Mouse (Mus musculus) layer of hippocampus, adult 9-10 months (tissue): Measurements from ENCODE around the gene Itpr2.

ENCODE experiments used
- DNase-seq: peaks from one replicate; pipeline ENCODE4 v3.0.0; 2022; ENCODE audit warnings: low spot score

Itpr2 gene

DNA sequence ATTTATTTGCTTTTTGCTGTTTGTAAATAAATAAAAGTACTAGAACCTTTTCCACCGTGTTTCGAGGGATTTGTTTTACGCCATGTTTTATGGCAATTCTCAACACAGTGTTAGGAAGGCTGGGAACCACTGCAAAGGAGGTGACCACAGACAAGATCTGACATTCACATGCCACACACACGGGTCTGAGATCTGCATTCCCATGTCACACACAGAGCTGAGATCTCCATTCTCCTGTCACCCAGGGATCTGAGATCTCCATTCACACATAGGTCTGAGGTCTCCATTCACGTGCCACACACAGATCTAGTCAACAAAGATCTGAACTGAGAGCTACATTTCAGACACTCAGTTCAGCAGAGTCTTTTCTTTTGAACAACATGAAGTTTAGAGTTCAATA lies 282.0 kb downstream of the Itpr2 start:
- DNase-seq: no peak

DNA sequence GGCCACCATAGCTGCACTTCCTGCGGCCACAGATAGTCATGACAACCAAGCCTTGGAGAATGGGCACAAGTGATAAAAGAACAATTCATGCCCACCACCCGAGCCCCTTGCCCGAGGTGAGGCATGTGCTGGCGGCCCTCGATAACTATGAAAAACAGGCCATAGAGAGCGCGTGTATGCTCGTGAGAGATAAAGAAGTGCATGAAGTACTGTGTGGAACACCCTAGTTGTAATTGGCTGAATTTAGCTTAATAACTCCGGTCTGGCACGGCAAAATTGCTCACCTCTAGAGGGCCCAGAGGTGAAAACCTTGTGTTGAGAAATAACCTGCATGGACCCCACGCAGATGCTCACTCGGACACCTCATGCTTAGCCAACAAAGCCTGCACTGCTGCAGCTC lies 282.5 kb downstream of the Itpr2 start:
- DNase-seq: no peak

DNA sequence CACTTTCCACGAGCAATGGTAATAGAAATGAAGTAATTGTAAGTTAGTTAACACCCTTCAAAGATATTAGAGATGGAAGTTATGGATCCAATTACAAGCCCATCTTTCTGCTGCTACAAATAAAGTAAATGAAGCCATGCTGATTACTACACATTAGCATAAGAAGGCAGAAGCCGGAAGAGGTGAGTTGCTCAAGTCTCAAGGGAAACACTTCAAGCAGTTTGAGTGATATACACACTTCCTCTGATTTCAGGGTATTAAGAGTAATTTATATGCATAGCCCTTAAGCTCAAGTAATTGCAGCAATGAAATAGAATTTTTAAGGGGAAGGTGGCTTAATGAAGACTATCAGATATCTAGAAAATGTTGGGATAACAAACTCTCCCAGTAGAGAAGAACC lies 286.7 kb downstream of the Itpr2 start:
- DNase-seq: no peak

DNA sequence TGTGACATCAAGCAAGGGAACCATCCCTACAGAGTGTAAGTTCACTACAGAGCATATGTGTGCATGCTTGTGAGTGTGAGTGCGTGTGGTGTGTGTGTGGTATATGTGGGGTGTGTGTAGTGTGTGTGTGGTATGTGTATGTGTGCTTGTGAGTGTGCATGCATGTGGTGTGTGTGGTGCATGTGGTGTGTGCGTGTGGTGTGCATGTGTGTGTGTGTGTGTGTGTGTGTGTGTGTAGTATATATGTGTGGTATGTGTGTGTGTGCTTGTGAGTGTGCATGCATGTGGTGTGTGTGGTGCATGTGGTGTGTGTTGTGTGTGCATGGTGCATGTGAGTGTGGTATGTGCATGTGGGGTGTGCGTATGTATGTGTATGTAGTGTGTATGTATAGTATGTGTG lies 289.7 kb downstream of the Itpr2 start:
- no peak for DNase-seq

DNA sequence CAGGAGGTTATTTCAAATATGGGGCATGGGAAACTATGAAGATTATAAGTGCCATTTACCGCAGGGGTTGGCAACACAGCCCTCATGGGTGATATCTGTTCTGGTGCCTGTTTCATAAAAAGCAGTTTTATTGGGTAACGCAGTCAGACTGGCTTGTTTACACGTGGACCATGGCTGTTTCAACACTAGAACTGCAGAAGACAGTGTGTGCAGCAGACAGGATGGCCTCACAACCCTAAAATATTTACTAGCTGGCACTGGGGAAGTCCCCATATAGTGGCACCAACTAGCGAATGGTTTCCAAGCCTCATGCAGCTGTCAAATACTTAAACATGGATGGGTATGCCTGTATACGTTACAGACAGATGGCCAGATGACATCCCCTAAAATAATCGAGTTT lies 290.8 kb downstream of the Itpr2 start:
- no peak for DNase-seq

DNA sequence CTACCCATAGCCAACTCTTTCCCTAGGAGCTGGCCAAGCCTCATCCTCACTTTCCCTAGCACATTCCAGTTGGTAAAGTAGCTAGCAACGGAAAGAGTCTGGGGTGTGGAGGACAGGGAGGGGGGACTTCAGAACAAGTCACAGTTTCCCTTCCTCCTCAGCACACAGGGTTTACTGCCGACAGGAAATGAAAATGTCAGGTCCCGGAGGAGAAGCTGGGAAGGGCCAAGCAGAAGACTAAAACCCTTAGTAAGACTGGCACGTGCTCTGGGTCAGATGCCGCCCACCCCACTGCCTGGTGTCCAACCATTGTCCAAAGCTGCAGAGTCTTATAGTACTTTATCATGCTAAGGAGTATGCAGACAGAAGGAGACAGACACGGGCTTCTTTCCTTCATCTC lies 293.0 kb downstream of the Itpr2 start:
- no peak for DNase-seq

DNA sequence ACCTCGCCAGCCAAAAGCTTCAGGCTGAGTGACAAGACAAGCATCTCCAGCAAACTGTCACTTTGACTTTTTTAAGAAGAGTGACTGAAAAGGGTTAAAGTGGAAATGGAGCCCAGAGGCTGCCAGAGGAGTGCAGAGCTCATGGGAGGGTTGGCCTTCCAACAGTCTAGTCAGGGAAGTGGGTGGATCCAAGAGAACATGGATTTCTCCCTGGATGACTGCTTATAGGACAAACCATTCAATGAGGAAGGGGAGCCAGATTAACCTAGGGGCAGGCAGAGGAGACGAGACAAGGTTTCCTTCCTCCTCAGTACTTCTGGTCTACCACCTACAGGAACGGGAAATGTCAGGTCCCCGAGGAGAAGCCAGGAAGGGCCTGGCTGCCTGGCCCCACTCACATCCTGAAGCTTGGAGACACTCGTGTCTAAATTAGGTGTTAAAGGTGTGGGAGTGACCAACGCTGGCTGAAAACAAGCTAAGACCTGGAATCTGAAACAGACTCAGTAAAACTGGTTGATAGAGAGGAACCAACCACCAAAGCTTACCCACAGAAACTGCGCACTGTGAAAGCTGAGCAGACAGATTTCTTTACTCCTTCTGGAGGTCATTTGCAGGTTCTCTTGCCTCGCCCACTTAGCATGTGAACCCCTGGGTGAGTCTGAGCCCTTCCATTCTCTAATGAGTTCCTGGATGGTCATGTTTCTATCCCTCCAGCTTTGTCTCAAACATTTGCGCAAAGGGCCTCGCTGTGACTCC lies 294.6 kb downstream of the Itpr2 start:
- no peak for DNase-seq

DNA sequence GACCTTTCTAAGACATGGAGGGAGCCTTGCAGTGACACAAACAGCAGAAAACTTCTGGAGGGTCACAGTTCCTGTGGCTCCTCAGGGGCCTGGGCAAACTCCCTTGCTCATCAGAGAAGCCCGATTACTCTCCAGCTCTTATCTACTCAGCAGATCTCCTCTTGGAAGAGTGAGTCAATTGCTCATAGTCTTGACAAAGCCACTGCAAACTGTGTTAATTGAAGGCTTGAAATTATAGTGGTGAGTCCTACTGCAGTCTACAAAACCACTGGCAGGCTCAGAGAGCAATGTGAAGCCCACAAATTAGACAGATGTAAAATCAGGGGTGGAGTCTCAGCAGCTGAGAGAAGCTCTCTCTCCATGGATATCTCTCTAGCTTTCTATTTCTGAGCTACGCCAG lies 296.9 kb downstream of the Itpr2 start:
- no peak for DNase-seq

DNA sequence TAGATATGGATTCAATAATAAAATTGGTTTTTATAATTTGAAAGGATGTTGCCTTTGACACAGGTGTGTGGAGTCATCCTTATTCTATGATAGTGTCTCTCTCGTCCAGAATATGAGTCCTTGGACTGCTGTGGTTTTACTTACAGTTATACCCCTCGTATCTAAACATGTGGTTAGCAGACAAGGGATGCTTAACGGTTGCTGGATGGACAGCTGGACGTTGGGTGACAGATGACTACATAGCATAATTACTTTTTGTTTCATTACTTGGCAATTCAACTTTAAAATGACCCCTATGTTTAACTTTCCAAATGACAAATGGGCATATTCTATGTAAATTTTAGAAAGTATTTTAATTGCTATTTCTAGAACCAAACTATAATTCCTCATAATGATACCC lies 297.6 kb downstream of the Itpr2 start:
- DNase-seq: no peak

DNA sequence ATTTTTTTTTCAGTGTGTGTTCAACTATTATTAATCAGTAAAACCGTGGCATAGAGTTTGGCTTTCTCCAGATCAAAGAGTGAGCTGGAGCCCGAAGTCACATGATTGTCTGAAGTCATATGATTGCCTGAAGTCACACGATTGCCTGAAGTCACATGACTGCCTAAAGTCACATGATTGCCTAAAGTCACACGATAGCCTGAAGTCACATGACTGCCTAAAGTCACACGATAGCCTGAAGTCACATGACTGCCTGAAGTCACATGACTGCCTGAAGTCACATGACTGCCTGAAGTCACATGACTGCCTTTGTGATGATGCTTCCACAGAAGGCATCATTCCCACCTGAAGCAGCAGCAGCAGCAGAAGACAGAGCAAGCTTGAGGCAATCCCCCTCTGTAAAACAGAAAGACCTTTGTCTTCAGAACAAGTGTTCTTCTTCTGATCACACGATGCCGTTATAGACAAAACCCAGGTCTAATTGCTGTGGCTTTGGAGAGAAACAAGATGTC lies 304.1 kb downstream of the Itpr2 start:
- DNase-seq: no peak

DNA sequence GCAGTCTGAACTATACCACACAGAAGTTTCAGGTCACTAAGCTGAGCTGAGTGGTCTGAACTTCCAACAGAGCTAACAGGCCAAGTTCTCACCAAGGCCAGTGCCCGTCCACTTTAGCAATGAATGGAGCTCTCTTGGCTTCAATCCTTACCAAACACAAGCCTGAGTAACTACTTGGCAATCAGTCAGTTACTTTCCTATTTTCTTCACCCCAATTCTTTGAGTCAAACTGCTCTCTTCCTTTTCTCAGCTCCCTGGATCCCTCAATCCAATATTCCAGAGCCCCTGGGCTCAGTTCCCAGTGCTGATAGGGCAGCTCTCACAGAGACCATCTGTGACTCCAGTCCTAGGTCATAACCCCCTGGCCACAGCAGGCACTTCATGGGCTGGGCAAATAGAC lies 305.3 kb downstream of the Itpr2 start:
- DNase-seq: no peak

DNA sequence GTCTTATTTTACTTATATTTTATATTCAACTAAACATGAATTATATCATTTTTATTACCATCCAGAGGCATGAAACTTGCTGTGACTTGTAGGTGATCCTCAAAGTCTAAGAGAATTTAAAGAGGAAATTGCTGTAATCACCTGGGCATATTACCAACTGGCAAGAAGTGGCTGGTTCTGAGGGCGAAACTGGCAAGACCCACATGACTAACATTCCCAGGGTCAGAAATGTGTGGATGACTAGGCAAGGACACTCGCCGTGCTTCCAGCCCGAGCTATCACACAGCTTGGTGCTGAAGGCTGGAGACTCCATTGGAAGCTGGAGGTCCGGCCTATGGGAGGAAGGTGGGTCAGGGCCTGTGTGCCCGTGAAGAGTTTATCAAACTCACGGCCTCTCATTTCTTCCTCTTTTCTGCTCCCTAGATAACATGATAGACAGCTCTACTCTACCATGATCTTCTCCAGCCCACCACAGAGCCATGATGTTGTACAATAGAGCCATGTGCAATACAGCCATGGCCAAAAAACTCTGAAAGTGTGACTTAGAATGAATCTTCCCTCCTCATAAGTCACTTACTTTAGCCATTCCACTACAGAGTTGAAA lies 306.1 kb downstream of the Itpr2 start:
- DNase-seq: no peak

DNA sequence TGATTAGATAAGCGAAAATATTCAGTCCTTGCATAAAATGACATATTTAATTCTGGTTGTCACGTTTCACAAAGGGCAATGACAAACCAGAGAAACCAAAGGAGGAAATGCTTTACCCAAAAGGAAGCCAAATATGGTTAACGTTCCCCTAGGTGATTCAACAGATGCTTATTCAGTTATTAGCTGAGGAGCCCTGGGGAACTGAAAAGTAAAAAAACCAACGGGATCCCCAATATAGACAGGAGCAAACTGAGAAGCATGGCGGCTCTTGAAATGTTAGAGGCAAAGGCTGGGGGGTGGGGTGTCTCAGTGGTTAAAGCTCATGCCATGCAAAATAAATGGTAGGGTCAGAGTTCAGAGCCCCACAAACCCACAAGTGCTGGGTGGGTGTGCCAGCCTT lies 310.1 kb downstream of the Itpr2 start:
- DNase-seq: no peak

DNA sequence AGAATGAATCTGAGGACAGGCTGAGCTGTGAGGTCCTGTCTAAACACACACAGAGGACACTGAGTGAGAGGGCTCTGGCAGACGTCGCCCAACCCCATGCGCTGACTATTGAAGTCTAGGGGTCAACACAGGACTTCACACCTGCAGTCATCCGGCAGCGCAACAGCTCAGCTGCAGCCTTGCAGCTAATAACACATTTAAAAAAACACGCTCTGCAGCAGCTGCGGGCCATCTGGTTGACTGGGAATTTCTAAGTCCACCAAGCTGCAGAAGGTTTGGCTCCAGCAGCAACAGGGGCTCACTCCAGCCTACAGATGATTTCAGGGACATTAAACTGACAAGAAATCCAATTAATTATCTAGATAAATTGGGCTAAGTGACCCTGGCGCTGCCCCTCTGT lies 312.0 kb downstream of the Itpr2 start:
- DNase-seq: no peak

DNA sequence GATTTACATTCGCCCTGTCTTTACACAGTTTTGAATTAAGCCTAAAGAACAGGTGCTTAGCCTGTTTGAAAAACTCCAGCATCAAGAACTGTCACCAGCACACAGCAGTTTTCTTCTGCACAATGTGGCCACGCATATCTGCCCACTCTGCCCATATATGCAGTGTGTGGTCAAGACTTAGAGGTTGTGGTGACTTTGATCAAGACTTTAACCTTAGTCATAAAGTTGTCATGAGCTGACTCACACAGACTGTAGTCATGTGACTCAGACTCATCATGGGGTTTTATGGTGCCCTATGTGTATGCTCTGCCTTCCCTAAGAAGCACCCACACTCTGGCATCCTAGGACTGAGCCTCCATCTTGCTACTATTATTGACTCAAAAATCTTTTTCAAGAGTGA lies 316.5 kb downstream of the Itpr2 start:
- no peak for DNase-seq

DNA sequence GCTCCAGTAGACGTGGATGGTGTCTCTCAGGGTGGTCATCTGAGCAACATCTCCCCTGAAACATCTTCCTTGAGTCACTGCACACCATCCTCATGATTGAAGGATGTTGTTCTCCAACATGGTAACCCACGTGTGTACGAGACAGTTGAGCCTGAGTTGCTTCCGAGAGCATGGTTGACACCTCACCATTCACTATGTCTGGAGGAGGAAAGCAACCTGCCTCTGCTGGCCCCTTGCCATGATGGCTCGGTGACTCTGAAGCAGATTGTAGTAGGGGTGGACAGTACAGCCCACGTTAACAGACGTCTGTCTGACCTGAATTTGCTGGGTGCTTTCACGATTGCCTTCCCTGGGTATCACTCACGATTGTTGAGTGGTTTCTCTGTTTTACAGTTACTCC lies 317.3 kb downstream of the Itpr2 start:
- no peak for DNase-seq

DNA sequence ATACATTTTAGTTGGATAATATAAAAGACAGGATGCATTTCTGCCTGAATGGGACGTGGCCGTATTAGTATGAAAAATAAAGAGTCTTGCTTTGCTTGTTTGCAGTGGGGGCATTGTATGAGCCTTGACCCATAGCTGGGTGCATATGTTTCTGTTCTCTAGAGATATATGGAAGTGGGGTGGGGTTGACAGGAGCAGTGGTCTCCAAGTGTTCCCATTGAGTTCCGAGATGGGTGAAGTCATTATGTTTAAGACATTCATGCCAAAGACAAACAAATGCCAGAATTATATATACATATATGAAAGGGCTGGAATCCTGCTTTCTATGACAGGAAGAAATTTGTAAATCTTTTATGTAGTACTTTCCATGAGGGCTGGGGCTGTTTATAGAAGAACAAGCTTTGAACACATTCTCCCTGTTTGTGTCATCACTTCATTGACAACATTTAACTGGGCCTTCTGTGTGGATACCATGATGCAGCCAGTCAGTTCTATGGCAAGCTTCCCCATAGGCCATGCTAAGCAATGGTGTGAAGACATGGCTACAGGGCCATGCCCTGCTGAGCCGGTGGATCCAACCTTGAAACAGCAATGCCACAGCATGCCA lies 327.3 kb downstream of the Itpr2 start:
- no peak for DNase-seq

DNA sequence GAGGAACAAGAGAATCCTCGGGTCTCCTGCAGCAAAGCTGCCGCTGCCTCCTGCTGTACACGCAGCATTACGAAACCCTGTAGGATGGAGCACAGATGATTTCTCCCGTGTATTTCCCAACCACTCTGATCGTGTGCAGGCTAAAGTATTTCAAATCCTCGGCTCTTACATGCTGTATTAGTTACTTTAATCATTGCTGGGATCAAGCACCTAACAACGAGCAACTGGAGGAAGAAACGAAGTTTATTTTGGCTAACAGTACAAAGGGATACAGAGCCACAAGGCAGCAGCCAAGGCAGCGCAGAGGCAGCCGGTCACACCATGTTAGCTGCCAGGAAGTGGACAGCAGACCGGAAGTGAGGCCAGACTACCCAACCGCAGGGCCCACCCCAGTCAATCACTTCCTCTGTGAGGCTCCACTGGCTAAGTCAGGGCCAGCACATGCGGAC lies 331.4 kb downstream of the Itpr2 start:
- DNase-seq: no peak

DNA sequence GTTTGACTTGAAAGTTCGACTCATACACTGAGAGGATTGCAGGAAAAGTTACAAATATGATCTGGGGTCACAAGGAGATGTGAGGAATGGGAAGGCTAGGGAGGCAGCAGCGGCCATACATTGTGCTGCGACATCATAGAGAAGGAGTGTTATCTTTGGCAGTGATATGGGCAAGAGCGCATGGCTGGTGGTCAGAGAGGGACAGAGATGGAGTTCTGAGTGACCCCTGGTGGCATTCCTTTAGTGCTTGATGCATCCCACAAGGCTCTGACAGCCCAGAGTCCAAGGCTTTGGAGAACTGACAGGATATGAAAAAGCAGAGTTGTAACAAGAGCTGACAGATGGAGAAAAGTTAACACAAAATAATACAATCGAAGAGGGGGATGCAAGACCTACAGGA lies 334.8 kb downstream of the Itpr2 start:
- DNase-seq: no peak

DNA sequence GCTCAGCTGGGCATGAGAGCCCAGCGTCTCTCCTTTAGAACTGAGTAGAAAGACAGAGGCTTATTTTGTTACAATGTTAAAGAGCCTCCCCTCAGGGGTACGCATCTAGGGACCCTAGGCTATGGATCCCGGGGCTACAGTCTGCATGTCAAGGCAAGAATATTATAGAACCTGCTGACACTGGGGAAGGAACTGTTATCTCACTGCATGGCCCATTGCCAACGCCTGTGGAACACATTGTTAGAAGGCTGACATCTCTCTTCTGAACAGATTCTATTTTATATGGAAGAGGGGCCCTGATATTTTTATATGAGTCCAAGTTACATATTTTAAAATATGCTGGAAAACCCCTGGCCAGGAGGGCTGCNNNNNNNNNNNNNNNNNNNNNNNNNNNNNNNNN lies 342.4 kb downstream of the Itpr2 start:
- DNase-seq: no peak

DNA sequence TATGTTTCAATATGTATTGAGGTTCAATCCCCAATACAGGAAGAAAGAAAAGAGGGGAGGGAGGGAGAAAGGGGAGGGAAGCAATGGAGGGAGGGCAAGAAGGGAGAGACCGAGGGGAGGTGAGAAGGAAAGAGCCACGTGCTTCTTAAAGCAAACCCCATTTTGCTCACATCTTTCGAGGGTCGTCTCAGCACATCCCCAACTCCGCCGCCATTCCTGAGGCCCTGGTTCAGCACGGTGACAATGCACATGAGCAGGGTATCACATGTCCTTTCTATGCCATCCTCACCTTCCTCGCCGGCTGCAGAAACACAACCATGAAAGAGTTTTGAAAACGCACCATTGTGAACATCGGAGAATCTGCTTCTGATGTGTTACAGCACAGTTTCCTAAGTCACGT lies 343.3 kb downstream of the Itpr2 start:
- no peak for DNase-seq

DNA sequence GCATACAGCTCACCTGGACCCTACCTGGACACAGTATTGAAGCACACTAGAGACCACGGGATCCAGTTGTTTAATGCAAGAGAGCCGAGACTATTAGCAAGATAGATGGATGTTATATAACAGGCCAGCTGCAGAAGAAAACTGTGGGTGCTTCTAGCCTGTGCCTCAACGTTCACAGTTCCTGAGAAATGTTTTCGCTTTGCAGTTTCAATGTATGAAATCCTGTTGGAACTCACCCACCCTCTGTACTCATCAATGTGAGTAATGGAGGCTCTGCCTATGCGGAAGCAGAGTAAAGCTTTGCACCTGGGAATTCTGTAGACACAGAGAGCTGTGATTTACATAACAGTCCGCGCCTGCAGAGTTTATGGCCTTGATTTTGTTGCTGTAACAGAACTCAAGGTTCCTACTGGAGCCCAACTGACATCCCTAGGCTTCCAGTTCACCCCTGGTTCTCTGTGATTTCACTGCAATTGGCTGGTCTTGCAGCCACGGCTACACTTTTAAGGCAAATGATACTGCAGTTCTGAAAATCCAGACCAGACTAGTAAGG lies 344.0 kb downstream of the Itpr2 start:
- no peak for DNase-seq

DNA sequence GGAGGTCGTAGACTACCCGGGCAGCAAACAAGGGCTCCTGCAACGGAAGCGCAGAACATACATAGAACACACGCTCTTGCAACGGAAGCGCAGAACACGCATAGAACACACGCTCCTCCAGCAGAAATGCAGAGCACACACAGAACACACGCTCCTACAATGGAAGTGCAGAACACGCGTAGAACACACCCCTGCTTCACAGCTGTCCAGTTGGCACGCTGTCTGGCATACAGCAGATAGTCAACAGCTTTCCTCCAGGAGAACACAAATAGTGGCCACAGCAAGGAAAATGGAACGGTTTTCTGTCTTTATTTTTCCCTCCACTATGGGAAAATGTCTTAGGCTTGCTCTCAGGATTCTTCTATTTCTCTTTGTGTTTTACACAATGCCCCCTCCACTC lies 344.9 kb downstream of the Itpr2 start:
- no peak for DNase-seq
